Mouse (Mus musculus) lung, postnatal 0 days (tissue): ENCODE measurements at regions not wholly inside any gene's neighbourhood (a gene's known extent, or its start where the extent isn't known, plus 50 kb on each side); places are given as distances from the start of the nearest gene placed in this dataset.

ENCODE experiments used
- ATAC-seq: fragments of 200-750 bp; cut with Nextera tagmentation; 2 replicates; pipeline ENCODE4 v1.8.0; 2017; ENCODE audit warnings: moderate library complexity
- DNase-seq: peaks from one replicate; pipeline ENCODE4 v3.0.0-alpha.2; 2016; ENCODE audit warnings: low spot score
- H3K27ac ChIP-seq: fragments of 300-500 bp; sonication (generic); 2 replicates; pipeline ENCODE4 v1.5.1; 2014; ENCODE audit warnings: antibody characterized with exemption, mild to moderate bottlenecking, low read length, mixed read lengths
- H3K27me3 ChIP-seq: fragments of 300-500 bp; sonication (generic); replicated peaks from 2 replicates; pipeline ENCODE4 v1.6.1; 2014; ENCODE audit warnings: low read length, mixed read lengths; ENCODE audit not compliant: insufficient read depth
- H3K36me3 ChIP-seq: fragments of 300-500 bp; sonication (generic); 2 replicates; pipeline ENCODE4 v1.6.1; 2014; ENCODE audit warnings: low read length, mixed read lengths; ENCODE audit not compliant: insufficient read depth
- H3K4me1 ChIP-seq: fragments of 300-500 bp; sonication (generic); 2 replicates; pipeline ENCODE4 v1.6.1; 2014; ENCODE audit warnings: antibody characterized with exemption, low read depth, low read length, mixed read lengths; ENCODE audit not compliant: insufficient read depth
- H3K4me2 ChIP-seq: fragments of 300-500 bp; sonication (generic); replicated peaks from 2 replicates; pipeline ENCODE4 v1.6.1; 2014; ENCODE audit warnings: low read depth, mild to moderate bottlenecking, low read length, moderate library complexity, mixed read lengths
- H3K4me3 ChIP-seq: fragments of 300-500 bp; sonication (generic); 2 replicates; pipeline ENCODE4 v1.5.1; 2014; ENCODE audit warnings: low read depth, low read length
- H3K9ac ChIP-seq: fragments of 300-500 bp; sonication (generic); replicated peaks from 2 replicates; pipeline ENCODE4 v1.6.1; 2014; ENCODE audit warnings: low read depth, mild to moderate bottlenecking
- H3K9me3 ChIP-seq: fragments of 300-500 bp; sonication (generic); 2 replicates; pipeline ENCODE4 v1.6.1; 2016; ENCODE audit warnings: low read length, mixed read lengths
- CTCF ChIP-seq: IDR thresholded peaks from 2 replicates; pipeline ENCODE4 v1.5.1; 2016; ENCODE audit warnings: antibody characterized with exemption, mild to moderate bottlenecking
- EP300 ChIP-seq: IDR thresholded peaks from 2 replicates; pipeline ENCODE4 v1.6.1; 2016; ENCODE audit warnings: antibody characterized with exemption, mild to moderate bottlenecking, control low read depth
- WGBS: fragments of 180-500 bp; shearing (Covaris S2); extraction: QIAGEN DNeasy Blood & Tissue Kit; methylation state at CpG from one replicate; pipeline ENCODE4 v1.1.7; 2014; 5-methylcytosine and 5-hydroxymethylcytosine counted together

GRCm38 (mm10) chr5:75880088-75880684 is 98.1 kb downstream of the Kdr start:
- no peaks in the 10 kb centered on the region for H3K9me3 ChIP-seq
- no peak overlapping the region for H3K9ac ChIP-seq
- TF ChIP-seq CTCF (peak; percentile 28; the same call in 1 of the 2 replicates), EP300 (no peak)
- DNase-seq (no peak), ATAC-seq (peak; percentile 17; the same call in 1 of the 2 replicates)
- no peak overlapping the region for H3K4me2 ChIP-seq
- 57% methylated on average over 10 of the region's 10 CpGs for WGBS
- no peaks in the 10 kb centered on the region for H3K27me3 ChIP-seq
- H3K36me3 ChIP-seq: no peaks in the 10 kb centered on the region
- H3K4me3 ChIP-seq: no peak overlapping the region
- H3K4me1 ChIP-seq: no peaks in the 10 kb centered on the region
- H3K27ac ChIP-seq: no peak overlapping the region

GRCm38 (mm10) chr5:75878361-75878760 is 99.9 kb downstream of the Kdr start:
- DNase-seq (no peak), ATAC-seq (no peak)
- TF ChIP-seq EP300: no peak
- TF ChIP-seq CTCF: no peak
- no peaks in the 10 kb centered on the region for H3K4me1 ChIP-seq
- no peaks in the 10 kb centered on the region for H3K9me3 ChIP-seq
- WGBS: 52% methylated on average over 8 of the region's 8 CpGs
- no peak overlapping the region for H3K27ac ChIP-seq
- H3K4me2 ChIP-seq: no peak overlapping the region
- H3K9ac ChIP-seq: no peak overlapping the region
- H3K27me3 ChIP-seq: no peaks in the 10 kb centered on the region
- no peaks in the 10 kb centered on the region for H3K36me3 ChIP-seq
- no peak overlapping the region for H3K4me3 ChIP-seq

GRCm38 (mm10) chr5:75877609-75877971 is 100.7 kb downstream of the Kdr start:
- 59% methylated on average over 4 of the region's 4 CpGs for WGBS
- Histone ChIP-seq H3K4me1 (no peaks in the 10 kb centered on the region), H3K27me3 (no peaks in the 10 kb centered on the region), H3K36me3 (no peaks in the 10 kb centered on the region), H3K4me2 (no peak overlapping the region), H3K4me3 (no peak overlapping the region), H3K9me3 (no peaks in the 10 kb centered on the region), H3K27ac (no peak overlapping the region), H3K9ac (no peak overlapping the region)
- ATAC-seq (peak; percentile 32), DNase-seq (no peak)
- TF ChIP-seq CTCF (no peak), EP300 (no peak)

- H3K27ac ChIP-seq: no peak overlapping the region
Measured at GRCm38 (mm10) chr5:75876871-75877608, 101.2 kb downstream of the Kdr start.

GRCm38 (mm10) chr5:75871120-75871519 is 107.1 kb downstream of the Kdr start:
- ATAC-seq (peak; percentile 53), DNase-seq (peak; percentile 89)
- no peak overlapping the region for H3K27ac ChIP-seq
- 15% methylated on average over 8 of the region's 8 CpGs for WGBS
- no peaks in the 10 kb centered on the region for H3K27me3 ChIP-seq
- H3K36me3 ChIP-seq: no peaks in the 10 kb centered on the region
- H3K9me3 ChIP-seq: no peaks in the 10 kb centered on the region
- no peak overlapping the region for H3K4me2 ChIP-seq
- no peaks in the 10 kb centered on the region for H3K4me1 ChIP-seq
- TF ChIP-seq CTCF (peak; percentile 92), EP300 (peak; percentile 31; the same call in 1 of the 2 replicates)
- H3K4me3 ChIP-seq: no peak overlapping the region
- H3K9ac ChIP-seq: no peak overlapping the region

More at GRCm38 (mm10) chr5:75876871-75877608, 101.2 kb downstream of the Kdr start:
- H3K4me1 ChIP-seq: no peaks in the 10 kb centered on the region
- DNase-seq: no peak
- H3K9ac ChIP-seq: no peak overlapping the region
- no peak overlapping the region for H3K4me3 ChIP-seq
- H3K27me3 ChIP-seq: no peaks in the 10 kb centered on the region
- 37% methylated on average over 9 of the region's 9 CpGs for WGBS
- TF ChIP-seq CTCF (no peak), EP300 (peak; percentile 24; the same call in 1 of the 2 replicates)
- ATAC-seq: peak; percentile 46
- H3K36me3 ChIP-seq: no peaks in the 10 kb centered on the region
- H3K9me3 ChIP-seq: no peaks in the 10 kb centered on the region
- no peak overlapping the region for H3K4me2 ChIP-seq

GRCm38 (mm10) chr5:75870666-75871065 is 107.6 kb downstream of the Kdr start:
- no peak for ATAC-seq
- no peaks in the 10 kb centered on the region for H3K27me3 ChIP-seq
- H3K4me1 ChIP-seq: no peaks in the 10 kb centered on the region
- no peaks in the 10 kb centered on the region for H3K9me3 ChIP-seq
- no peak overlapping the region for H3K4me3 ChIP-seq
- H3K36me3 ChIP-seq: no peaks in the 10 kb centered on the region
- no peak overlapping the region for H3K27ac ChIP-seq
- H3K4me2 ChIP-seq: no peak overlapping the region
- H3K9ac ChIP-seq: no peak overlapping the region
- DNase-seq: no peak
- TF ChIP-seq EP300: no peak
- TF ChIP-seq CTCF: no peak
- 75% methylated on average over 14 of the region's 14 CpGs for WGBS
